Mouse (Mus musculus): ENCODE data around the gene Rel.

Rel gene

GRCm38 (mm10) chr11:23741386-23741785 lies 29.4 kb downstream of the Rel start:
- no peak for DNase-seq

GRCm38 (mm10) chr11:23740895-23741294 lies 29.9 kb downstream of the Rel start:
- no peak for DNase-seq

GRCm38 (mm10) chr11:23735820-23736470 lies 34.8 kb downstream of the Rel start:
- peak; percentile 44 to 63 for DNase-seq

- DNase-seq, result no peak
Observed at GRCm38 (mm10) chr11:23734749-23735286, 36.0 kb downstream of the Rel start.

GRCm38 (mm10) chr11:23732840-23733239 lies 37.9 kb downstream of the Rel start:
- DNase-seq, result no peak

- no peak for DNase-seq
Observed at GRCm38 (mm10) chr11:23730120-23730519, 40.6 kb downstream of the Rel start.

- DNase-seq, result no peak
Observed at GRCm38 (mm10) chr11:23728186-23728585, 42.6 kb downstream of the Rel start.

- no peak for DNase-seq
Observed at GRCm38 (mm10) chr11:23726441-23726840, 44.3 kb downstream of the Rel start.

- no peak for DNase-seq
Observed at GRCm38 (mm10) chr11:23725850-23726249, 44.9 kb downstream of the Rel start.

GRCm38 (mm10) chr11:23722326-23722725 lies 48.4 kb downstream of the Rel start:
- no peak for DNase-seq

GRCm38 (mm10) chr11:23719825-23720224 lies 50.9 kb downstream of the Rel start:
- no peak for DNase-seq

GRCm38 (mm10) chr11:23718856-23719255 lies 51.9 kb downstream of the Rel start:
- no peak for DNase-seq

GRCm38 (mm10) chr11:23712299-23712698 lies 58.5 kb downstream of the Rel start:
- DNase-seq, result no peak

GRCm38 (mm10) chr11:23704604-23705294 lies 66.0 kb downstream of the Rel start:
- DNase-seq, result no peak

GRCm38 (mm10) chr11:23701831-23702230 lies 68.9 kb downstream of the Rel start:
- no peak for DNase-seq

GRCm38 (mm10) chr11:23699414-23700095 lies 71.2 kb downstream of the Rel start:
- no peak for DNase-seq

- DNase-seq, result no peak
Observed at GRCm38 (mm10) chr11:23698526-23698925, 72.2 kb downstream of the Rel start.

- DNase-seq, result no peak
Observed at GRCm38 (mm10) chr11:23695847-23696246, 74.9 kb downstream of the Rel start.

- DNase-seq, result no peak
Observed at GRCm38 (mm10) chr11:23693286-23693685, 77.5 kb downstream of the Rel start.

- DNase-seq, result no peak
Observed at GRCm38 (mm10) chr11:23688060-23688459, 82.7 kb downstream of the Rel start.
